Mouse (Mus musculus): ENCODE measurements around the gene Fcor. TPM values are rescaled to one million over a fixed set of nuclear protein-coding genes. Genes with fewer than 3 reads are reported as not detected.

The Fcor gene
- total RNA-seq, 2 experiments from 2014 or later = 2.5 TPM; not detected in 1

DNA sequence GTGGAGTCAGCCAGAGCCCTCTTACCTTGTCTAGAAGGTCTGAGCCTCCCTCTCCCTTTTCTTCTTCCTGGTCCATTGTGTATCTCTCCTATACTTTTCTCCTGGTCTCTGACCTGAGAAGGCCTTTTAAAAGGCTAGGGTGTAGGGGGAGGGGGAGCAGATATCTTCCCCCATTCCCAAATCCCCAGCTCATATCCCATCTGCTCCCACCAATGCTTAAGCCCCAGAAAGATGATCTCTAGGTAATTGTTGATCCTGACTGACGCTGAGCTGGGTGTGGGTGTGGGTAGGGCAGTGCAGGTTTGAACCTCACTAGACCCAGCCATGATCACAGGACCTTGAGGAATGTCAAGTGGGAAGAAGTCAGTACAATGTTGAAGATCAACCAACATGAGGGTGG, 46.7 kb downstream of the Fcor start, which contains the start of gene Pcp2:
Gene Pcp2, minus strand, starts transcription at position 101 of the 400 bp plus-strand sequence.
- intact Hi-C loops (cut with DNase I) = loop anchor here (10.0 kb wide), 1 partner anchor 629 kb away; the partner anchor contains the start of genes Ctxn1 and Snapc2
- no peak for DNase-seq

DNA sequence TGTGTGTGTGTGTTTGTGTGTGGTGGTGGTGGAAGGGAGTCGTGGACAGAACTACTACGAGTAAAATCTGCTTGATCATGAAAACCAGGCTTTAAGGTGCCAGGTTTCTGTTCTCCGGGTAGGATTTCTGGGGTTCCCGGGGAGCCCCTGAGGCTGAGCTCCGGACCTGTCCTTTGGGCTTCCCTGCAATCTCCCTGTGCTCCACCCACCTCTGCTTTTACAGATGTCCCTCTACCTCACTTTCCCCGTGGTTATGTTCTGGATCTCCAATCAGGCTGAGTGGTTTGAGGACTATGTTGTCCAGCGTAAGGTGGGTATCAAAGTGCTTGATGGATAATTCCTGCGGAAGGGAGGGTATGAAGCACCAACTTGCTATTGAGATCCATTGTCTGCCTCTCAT, 50.0 kb downstream of the Fcor start:
- intact Hi-C loops (cut with DNase I) = loop anchor here (5.0 to 10.0 kb wide), 3 partner anchors 105 to 1055 kb away; partner anchors contain the start of genes Ctxn1, Pnpla6 and Snapc2
- DNase-seq = no peak

DNA sequence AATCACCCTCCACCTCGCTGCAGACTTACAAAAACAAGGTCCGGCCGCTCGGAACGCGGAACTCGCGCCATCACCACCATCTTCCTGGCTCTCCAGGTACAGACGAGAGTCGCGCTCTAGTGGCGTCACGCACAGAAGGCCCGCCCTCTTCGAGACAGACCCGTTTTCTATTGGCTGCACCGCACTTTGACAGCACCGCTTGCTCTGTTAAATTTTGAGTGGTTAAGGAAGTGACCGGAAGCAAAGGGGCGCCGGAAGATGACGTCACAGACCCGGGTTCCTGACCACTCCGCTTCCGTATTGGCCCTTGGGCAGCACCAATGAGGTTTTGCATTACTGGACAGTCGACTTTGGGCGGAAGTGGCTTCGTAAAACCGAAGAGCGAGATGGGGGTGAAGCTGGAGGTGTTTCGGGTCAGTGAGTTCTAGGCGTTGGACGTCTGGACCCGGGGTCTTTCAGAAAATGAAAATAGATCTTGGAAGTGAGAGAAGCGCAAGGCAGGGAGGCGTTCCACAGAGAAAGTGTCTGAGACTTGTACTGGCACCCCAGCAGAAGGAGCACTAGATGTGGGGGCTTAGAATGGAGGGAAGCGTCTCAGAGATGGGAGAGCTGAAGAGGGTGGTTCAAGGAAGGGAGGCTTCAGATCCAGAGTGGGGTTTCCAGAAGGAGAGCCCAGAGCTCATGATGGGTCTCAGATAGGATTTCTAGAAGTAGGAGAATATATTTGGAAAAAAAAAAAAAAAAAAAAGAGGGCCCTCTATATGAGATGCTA, 50.8 kb downstream of the Fcor start, which contains the start of the genes Xab2 and Pet100:
Gene Xab2, minus strand, starts transcription at position 118 of the 772 bp plus-strand sequence.
Gene Pet100, plus strand, starts transcription at position 350 of the 772 bp plus-strand sequence.
- DNase-seq = peak; percentile 97 to 98
- intact Hi-C loops (cut with DNase I) = loop anchor here (2.0 to 10.0 kb wide), 4 partner anchors 55 to 1056 kb away; partner anchors contain the start of genes Ctxn1, Pnpla6, Snapc2 and Trappc5

Other genes starting within 250 kb of the Fcor start
- 1 to 10 TPM; 3.2 to 4.1 TPM for gene Pex11g, start 204.7 kb downstream of the Fcor start, total RNA-seq (2021)
- gene Tex45, start 201.5 kb downstream of the Fcor start, total RNA-seq (2021) = not detected
- gene Zfp358, start 179.2 kb downstream of the Fcor start, total RNA-seq (2021) = 10 to 100 TPM; 30.3 to 31.3 TPM
- 10 to 100 TPM; 22.9 to 23.2 TPM for gene Mcoln1, start 171.9 kb downstream of the Fcor start, total RNA-seq (2021)
- 10 to 100 TPM in 1 of 2 experiments, 1 to 10 TPM in 1; 8.1 to 14.3 TPM for gene Pnpla6, start 157.0 kb downstream of the Fcor start, total RNA-seq (2021)
- gene C330021F23Rik, start 104.4 kb downstream of the Fcor start, total RNA-seq (2021) = not detected
- 1 to 10 TPM; 1.1 to 1.4 TPM for gene Camsap3, start 85.1 kb downstream of the Fcor start, total RNA-seq (2021)
- gene Xab2, start 51.0 kb downstream of the Fcor start, total RNA-seq (2021) = 10 to 100 TPM; 17.1 to 17.5 TPM
- 10 to 100 TPM; 77.5 to 81.7 TPM for gene Pet100, start 50.8 kb downstream of the Fcor start, total RNA-seq (2021)
- not detected for gene Pcp2, start 46.8 kb downstream of the Fcor start, total RNA-seq (2021)
- gene Stxbp2, start 41.4 kb downstream of the Fcor start, total RNA-seq (2021) = 1 to 10 TPM; 4.4 to 6.4 TPM
- 1 to 10 TPM in 1 of 2 experiments, under 1 TPM in 1; 0.84 to 1.6 TPM for gene Retn, start 16.6 kb downstream of the Fcor start, total RNA-seq (2021)
- gene Mcemp1, start 6.6 kb downstream of the Fcor start, total RNA-seq (2021) = under 1 TPM; 0.39 to 0.46 TPM
- 10 to 100 TPM; 17.2 to 21.0 TPM for gene Trappc5, start 3.9 kb upstream of the Fcor start, total RNA-seq (2021)
- under 1 TPM; 0.33 to 0.72 TPM for gene Fcer2a, start 21.8 kb upstream of the Fcor start, total RNA-seq (2021)
- gene Clec4g, start 48.3 kb upstream of the Fcor start, total RNA-seq (2021) = under 1 TPM; 0.64 to 0.84 TPM
- under 1 TPM in 1 of 2 experiments, not detected in 1; 0.53 TPM for gene Cd209a, start 76.6 kb upstream of the Fcor start, total RNA-seq (2021)
- gene Cd209e, start 181.9 kb upstream of the Fcor start, total RNA-seq (2021) = not detected
- not detected for gene Cd209d, start 206.2 kb upstream of the Fcor start, total RNA-seq (2021)

Data from heart, postnatal 36 days (tissue).